Mouse (Mus musculus) CH12.LX (cell line): ENCODE measurements around the gene Abhd4. TPM values are rescaled to one million over a fixed set of nuclear protein-coding genes. Genes with fewer than 3 reads are reported as not detected.

Experiments used
- DNase-seq: peaks from one replicate; pipeline ENCODE4 v3.0.0-alpha.2; 2013; ENCODE audit errors: extremely low read depth
- H3K27ac ChIP-seq: 2 replicates; pipeline ENCODE4 v1.5.1; 2012; ENCODE audit warnings: low read depth, mild to moderate bottlenecking, control low read depth, moderate library complexity; ENCODE audit not compliant: insufficient read depth
- H3K27me3 ChIP-seq: replicated peaks from 2 replicates; pipeline ENCODE3; 2012; ENCODE audit warnings: inconsistent platforms
- H3K36me3 ChIP-seq, 2 experiments: replicated peaks in 1 of 2; 2 replicates each; pipeline versions ENCODE3 to v1.6.1; 2012; ENCODE audit warnings: inconsistent platforms in 1 of 2, low read length in 1 of 2, mild to moderate bottlenecking in 1 of 2, mixed read lengths in 1 of 2, moderate library complexity in 1 of 2; ENCODE audit not compliant: control insufficient read depth in 1 of 2, insufficient read depth in 1 of 2
- H3K4me1 ChIP-seq, 2 experiments: 2 replicates each; pipeline ENCODE4 v1.6.1; 2012; ENCODE audit warnings: inconsistent platforms in 1 of 2, moderate library complexity in 1 of 2; ENCODE audit not compliant: insufficient read depth in 2 of 2, control insufficient read depth in 1 of 2
- H3K4me2 ChIP-seq: 2 replicates; pipeline ENCODE4 v1.6.1; 2012; ENCODE audit warnings: low read depth, mild to moderate bottlenecking, control low read depth; ENCODE audit not compliant: poor library complexity, insufficient read depth, severe bottlenecking
- H3K4me3 ChIP-seq, 3 experiments: fragments of 150-350 bp in 1 of 3; sonication (generic) in 1 of 3; replicated peaks in 1 of 3; 2 replicates each; pipeline versions ENCODE3 to v1.5.1; 2011 to 2012; ENCODE audit warnings: low read depth in 2 of 3, low read length in 2 of 3, mild to moderate bottlenecking in 2 of 3, moderate library complexity in 2 of 3, control low read depth in 1 of 3, improper control_type of control experiment in 1 of 3, inconsistent platforms in 1 of 3, mixed read lengths in 1 of 3; ENCODE audit not compliant: poor library complexity in 1 of 3
- H3K79me2 ChIP-seq: replicated peaks from 2 replicates; pipeline ENCODE4 v1.6.1; 2012; ENCODE audit warnings: mild to moderate bottlenecking, moderate library complexity; ENCODE audit not compliant: control insufficient read depth, poor library complexity, insufficient read depth, severe bottlenecking; ENCODE audit errors: extremely low read depth
- H3K9ac ChIP-seq: 2 replicates; pipeline ENCODE4 v1.6.1; 2012; ENCODE audit warnings: low read depth, mild to moderate bottlenecking, control low read depth, moderate library complexity; ENCODE audit not compliant: insufficient read depth
- H3K9me3 ChIP-seq: replicated peaks from 2 replicates; pipeline ENCODE3; 2012; ENCODE audit warnings: low read length, inconsistent platforms, mixed read lengths
- CHD1 ChIP-seq: IDR thresholded peaks from 2 replicates; pipeline ENCODE4 v1.6.1; 2012; ENCODE audit warnings: low read depth, low read length, improper control_type of control experiment, inconsistent platforms
- CHD2 ChIP-seq: IDR thresholded peaks from 2 replicates; pipeline ENCODE4 v1.6.1; 2011; ENCODE audit warnings: low read length, improper control_type of control experiment
- CTCF ChIP-seq, 2 experiments: IDR thresholded peaks in 1 of 2; conservative IDR thresholded peaks in 1 of 2; 2 replicates each; pipeline ENCODE4 v1.5.1; 2011 to 2012; ENCODE audit warnings: low read depth in 2 of 2, low read length in 2 of 2, improper control_type of control experiment in 1 of 2, inconsistent platforms in 1 of 2, mild to moderate bottlenecking in 1 of 2, moderate library complexity in 1 of 2
- E2F4 ChIP-seq: IDR thresholded peaks from 2 replicates; pipeline ENCODE4 v1.6.1; 2011; ENCODE audit warnings: low read depth, low read length, improper control_type of control experiment; ENCODE audit not compliant: insufficient replicate concordance
- EP300 ChIP-seq: IDR thresholded peaks from 2 replicates; pipeline ENCODE4 v1.6.1; 2011; ENCODE audit warnings: low read length, improper control_type of control experiment
- GABPA ChIP-seq: IDR thresholded peaks from 2 replicates; pipeline ENCODE4 v1.6.1; 2012; ENCODE audit warnings: low read depth, low read length, improper control_type of control experiment, inconsistent platforms; ENCODE audit not compliant: insufficient replicate concordance
- HCFC1 ChIP-seq: IDR thresholded peaks from 2 replicates; pipeline ENCODE4 v1.6.1; 2012; ENCODE audit warnings: low read depth, mild to moderate bottlenecking, inconsistent platforms, low read length, improper control_type of control experiment
- IRF4 ChIP-seq: IDR thresholded peaks from 2 replicates; pipeline ENCODE4 v1.6.1; 2014; ENCODE audit warnings: low read depth, mild to moderate bottlenecking, inconsistent platforms, low read length, improper control_type of control experiment
- MAX ChIP-seq: IDR thresholded peaks from 2 replicates; pipeline ENCODE4 v1.6.1; 2011; ENCODE audit warnings: low read length, improper control_type of control experiment
- MAZ ChIP-seq: IDR thresholded peaks from 2 replicates; pipeline ENCODE4 v1.6.1; 2012; ENCODE audit warnings: low read depth, mild to moderate bottlenecking, inconsistent platforms, low read length, improper control_type of control experiment, moderate library complexity
- MEF2A ChIP-seq: IDR thresholded peaks from 2 replicates; pipeline ENCODE4 v1.6.1; 2014; ENCODE audit warnings: low read depth, mild to moderate bottlenecking, inconsistent platforms, low read length, improper control_type of control experiment, borderline replicate concordance
- MYC ChIP-seq: IDR thresholded peaks from 2 replicates; pipeline ENCODE4 v1.6.1; 2011; ENCODE audit warnings: low read depth, mild to moderate bottlenecking, improper control_type of control experiment, low read length
- NELFE ChIP-seq: IDR thresholded peaks from 2 replicates; pipeline ENCODE4 v1.6.1; 2011; ENCODE audit warnings: low read depth, low read length, improper control_type of control experiment
- SIN3A ChIP-seq: IDR thresholded peaks from 2 replicates; pipeline ENCODE4 v1.6.1; 2012; ENCODE audit warnings: low read length, improper control_type of control experiment, inconsistent platforms
- UBTF ChIP-seq: IDR thresholded peaks from 2 replicates; pipeline ENCODE4 v1.6.1; 2012; ENCODE audit warnings: low read depth, mild to moderate bottlenecking, inconsistent platforms, low read length, improper control_type of control experiment, moderate library complexity
- USF1 ChIP-seq: IDR thresholded peaks from 2 replicates; pipeline ENCODE4 v1.6.1; 2014; ENCODE audit warnings: low read depth, mild to moderate bottlenecking, inconsistent platforms, low read length, improper control_type of control experiment
- ZKSCAN1 ChIP-seq: IDR thresholded peaks from 2 replicates; pipeline ENCODE4 v1.6.1; 2012; ENCODE audit warnings: low read depth, inconsistent platforms, low read length, improper control_type of control experiment, borderline replicate concordance
- ZMIZ1 ChIP-seq: IDR thresholded peaks from 2 replicates; pipeline ENCODE4 v1.6.1; 2012; ENCODE audit warnings: low read depth, mild to moderate bottlenecking, inconsistent platforms, low read length, improper control_type of control experiment
- dilution Hi-C: fragments of 300-500 bp; cut with MboI; formaldehyde crosslinking; loops from 2 replicates; pipeline ENCODE4 v1.14.3; 2020; ENCODE audit warnings: low sequenced_read_pairs; ENCODE audit not compliant: extremely low pct_unique_long_range_greater_than_20kb, extremely low pct_ligation_motif_present
- in situ Hi-C: fragments of 300-500 bp; cut with MboI; formaldehyde crosslinking; loops from 3 replicates; pipeline ENCODE4 v1.14.3; 2019; ENCODE audit warnings: low sequenced_read_pairs, low pct_ligation_motif_present, low pct_unique_long_range_greater_than_20kb, mixed read lengths
- polyA plus RNA-seq: library from polyadenylated mRNA; unstranded; fragments of >175 nt; gene quantifications from 2 replicates; pipeline ENCODE4 v1.2.1, GENCODE M21; 2012; ENCODE audit warnings: low read depth; ENCODE audit not compliant: insufficient read length
- total RNA-seq, 2 experiments: library from RNA; depleted of rRNA; stranded (reverse); fragments of 300-350 nt in 1 of 2; fragments of >200 nt in 1 of 2; gene quantifications; 2 replicates each; pipeline ENCODE4 v1.2.3; 2012 to 2014

Gene Abhd4
- total and polyA plus RNA-seq, 3 experiments, result 15.9 to 23.0 (median 19.8) TPM

DNA sequence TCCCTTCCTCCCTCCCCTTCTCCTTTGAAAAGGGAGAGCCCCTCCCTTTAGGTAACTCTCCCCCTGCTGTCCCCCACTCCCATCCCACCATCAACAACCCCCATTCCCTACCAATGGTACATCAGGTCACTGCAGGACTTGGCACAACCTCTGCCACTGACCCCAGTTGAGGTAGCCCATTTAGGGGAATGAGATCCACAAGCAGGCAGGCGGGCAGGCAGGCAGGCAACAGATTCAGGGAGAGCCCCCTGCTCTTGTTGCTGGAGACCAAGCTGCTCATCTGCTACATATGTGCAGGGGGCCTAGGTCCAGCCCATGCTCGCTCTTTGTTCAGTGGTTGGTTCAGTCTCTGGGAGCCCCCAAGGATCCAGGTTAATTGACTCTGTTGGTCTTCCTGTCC lies 22.5 kb downstream of the Abhd4 start:
- no peaks in the 10 kb centered on the region for H3K9me3 ChIP-seq
- no peak for DNase-seq
- no peak overlapping the region for H3K9ac ChIP-seq
- peaks cover 3 to 15% of the 10 kb centered on the region in 2 experiments; a peak in 2 of 4 replicates for H3K4me1 ChIP-seq
- no peaks in the 10 kb centered on the region for H3K27me3 ChIP-seq
- H3K36me3 ChIP-seq, result no peaks in the 10 kb centered on the region
- no peak overlapping the region for H3K4me2 ChIP-seq
- no peak overlapping the region for H3K27ac ChIP-seq
- dilution Hi-C loops, result no loop called here
- H3K79me2 ChIP-seq, result no peaks in the 10 kb centered on the region
- in situ Hi-C loops, result no loop called here
- H3K4me3 ChIP-seq, result no peak overlapping the region
- TF ChIP-seq ZKSCAN1, result no peak
- TF ChIP-seq UBTF, result no peak
- TF ChIP-seq SIN3A, result no peak
- TF ChIP-seq EP300, result no peak
- TF ChIP-seq CTCF (conservative IDR thresholded peaks at IDR 0.05 in 1 of 2, IDR thresholded peaks at IDR 0.05 in 1 of 2; ENCODE audit: low read depth in 2 of 2, low read length in 2 of 2), result no peak
- TF ChIP-seq ZMIZ1, result no peak
- TF ChIP-seq NELFE, result no peak
- no peak for TF ChIP-seq IRF4
- TF ChIP-seq USF1, result no peak

DNA sequence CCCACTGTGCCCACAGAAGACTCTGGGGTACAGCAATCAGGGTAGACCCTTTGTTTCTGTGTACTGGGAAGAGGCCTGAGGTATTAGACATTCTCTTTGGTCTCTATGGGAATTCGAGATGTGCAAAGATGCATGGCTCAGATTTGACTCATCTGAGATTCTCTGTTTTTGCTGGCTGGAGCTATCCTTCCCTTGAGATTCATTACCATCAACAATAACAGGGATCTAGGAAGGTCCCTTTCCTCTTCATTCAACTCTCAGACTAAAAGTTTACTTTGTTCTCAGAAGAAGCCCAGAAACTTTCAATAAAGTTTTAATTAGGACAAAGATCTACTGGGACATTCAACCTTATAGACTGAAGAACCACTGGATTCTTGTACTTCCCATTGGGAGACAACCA lies 30.9 kb downstream of the Abhd4 start, which contains the start of gene Olfr49:
Olfr49 (minus strand) TSS at position 101 of the 400 bp plus-strand sequence.
- Histone ChIP-seq H3K9ac (no peak within 1 kb of the TSS), H3K36me3 (no peaks in the 10 kb centered on the region), H3K4me2 (no peak within 1 kb of the TSS), H3K9me3 (no peaks in the 10 kb centered on the region), H3K27me3 (no peaks in the 10 kb centered on the region), H3K27ac (no peak within 1 kb of the TSS), H3K4me1 (no peaks in the 10 kb centered on the region), H3K4me3 (no peak within 1 kb of the TSS), H3K79me2 (no peaks in the 10 kb centered on the region)
- DNase-seq, result no peak
- no peak for TF ChIP-seq IRF4
- no peak for TF ChIP-seq GABPA
- TF ChIP-seq MAZ, result no peak
- TF ChIP-seq E2F4, result no peak
- TF ChIP-seq SIN3A, result no peak
- no peak for TF ChIP-seq HCFC1
- no peak for TF ChIP-seq MAX
- no peak for TF ChIP-seq MYC
- TF ChIP-seq CHD2, result no peak
- no peak for TF ChIP-seq ZKSCAN1
- TF ChIP-seq CHD1, result no peak
- TF ChIP-seq MEF2A, result no peak
- in situ Hi-C loops, result no loop called here
- dilution Hi-C loops, result no loop called here
